Mouse (Mus musculus) cerebellum, adult 2 months (tissue): ENCODE results near the gene Eef2k.
A peak's percentile ranks its signal among the peaks of the same experiment; 100 is the strongest.

ENCODE experiments used
- CTCF ChIP-seq: fragments of 200-500 bp; IDR thresholded peaks from 2 replicates; pipeline ENCODE4 v1.5.1; 2011; ENCODE audit warnings: low read depth, mild to moderate bottlenecking, control low read depth, low read length, moderate library complexity, borderline replicate concordance; ENCODE audit not compliant: insufficient read depth
- POLR2A ChIP-seq: fragments of 200-500 bp; IDR thresholded peaks from 2 replicates; pipeline ENCODE4 v1.6.1; 2011; ENCODE audit warnings: low read length, control low read depth, borderline replicate concordance; ENCODE audit not compliant: insufficient read depth

GRCm38 (mm10) chr7:120842345-120843036 is at the start of gene Eef2k:
- TF ChIP-seq CTCF (peak; percentile 34; the same call in 1 of the 2 replicates), POLR2A (peak; percentile 53; the same call in 1 of the 2 replicates)
